Mouse (Mus musculus) yolk sac, embryonic 10.5 days (tissue): Measurements from ENCODE around the gene Rasa3.

ENCODE experiments used
- DNase-seq: peaks from one replicate; pipeline ENCODE4 v3.0.0-alpha.2; 2017; ENCODE audit warnings: low spot score

The Rasa3 gene

DNA sequence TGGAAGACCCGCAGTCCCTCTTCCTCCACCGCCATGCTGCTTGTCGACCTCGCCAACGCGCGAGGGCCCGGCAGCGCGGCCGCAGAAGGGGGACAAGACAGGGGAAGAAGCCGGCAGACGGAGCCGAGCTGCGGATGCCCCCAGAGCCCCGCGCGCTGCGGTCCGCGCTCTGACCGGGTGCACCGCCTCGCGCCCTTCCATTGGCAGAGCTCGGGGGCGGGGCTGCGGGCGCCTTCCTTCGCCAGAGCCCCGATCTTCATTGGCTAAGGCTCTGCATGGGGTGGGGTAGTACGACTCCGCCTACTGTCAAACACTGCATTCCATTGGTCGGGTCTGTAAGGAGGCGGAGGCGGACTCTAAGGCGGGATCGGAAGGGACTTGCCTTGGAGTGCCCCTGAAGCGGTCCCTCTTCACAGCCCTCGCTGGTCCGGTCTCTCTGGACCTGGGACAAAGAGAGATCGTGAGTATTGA lies at the start of gene Rasa3:
Rasa3 (minus strand) TSS at position 191 of the 471 bp plus-strand sequence.
- DNase-seq = peak; percentile 94

DNA sequence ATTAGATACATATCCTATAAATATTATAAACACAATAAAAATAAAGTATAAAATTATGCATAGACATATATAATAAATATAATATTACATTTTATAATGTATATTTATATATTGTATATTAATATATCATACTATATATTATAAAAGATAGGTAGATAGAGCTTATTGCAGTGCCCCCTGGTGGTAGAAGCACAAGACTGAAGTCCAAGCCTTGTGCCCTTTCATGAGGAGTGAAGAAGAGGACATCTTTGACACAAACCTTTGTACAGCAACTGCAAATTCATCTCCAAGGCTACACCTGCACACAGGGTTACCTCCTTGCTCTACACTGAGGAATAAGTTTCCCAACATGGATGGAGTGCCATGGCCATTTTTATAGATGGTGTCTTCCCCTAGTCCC lies 48.3 kb upstream of the Rasa3 start:
- DNase-seq = no peak

DNA sequence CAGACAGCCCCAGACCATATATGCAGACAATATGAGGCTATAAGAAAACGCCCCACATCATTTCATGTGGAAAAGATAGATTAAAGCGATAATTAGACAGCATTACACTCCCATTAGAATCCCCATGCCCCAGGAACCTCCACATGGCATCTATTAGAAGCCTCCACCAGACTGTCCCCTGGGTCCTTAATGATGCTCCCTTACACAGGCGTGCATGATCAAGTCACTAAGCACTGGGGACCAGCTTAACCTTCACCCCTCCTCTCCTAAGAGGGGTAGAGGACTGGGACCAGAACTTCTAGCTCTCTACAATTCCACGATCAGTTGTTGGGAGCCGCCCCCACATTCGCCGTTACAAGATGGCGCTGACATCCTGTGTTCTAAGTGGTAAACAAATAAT lies 41.6 kb upstream of the Rasa3 start:
- DNase-seq = no peak

DNA sequence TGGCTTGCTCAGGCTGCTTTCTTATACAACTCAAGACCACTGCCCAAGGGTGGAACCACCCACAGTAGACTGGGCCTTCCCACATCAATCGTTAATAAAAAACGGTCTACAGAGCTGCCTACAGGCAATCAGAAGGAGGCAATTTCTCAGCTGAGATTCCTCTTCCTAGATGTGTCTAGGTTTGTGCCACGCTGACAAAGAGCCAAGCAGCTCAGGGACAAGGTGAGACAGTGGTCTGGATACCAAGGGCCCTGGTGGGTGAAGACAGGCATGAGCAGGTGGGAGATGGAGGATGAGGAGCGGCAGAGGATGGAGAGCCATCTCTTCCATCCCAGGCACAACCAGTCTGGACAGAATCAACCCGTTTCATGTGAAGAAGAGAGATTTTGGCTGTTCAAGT lies 31.1 kb upstream of the Rasa3 start:
- DNase-seq = no peak

DNA sequence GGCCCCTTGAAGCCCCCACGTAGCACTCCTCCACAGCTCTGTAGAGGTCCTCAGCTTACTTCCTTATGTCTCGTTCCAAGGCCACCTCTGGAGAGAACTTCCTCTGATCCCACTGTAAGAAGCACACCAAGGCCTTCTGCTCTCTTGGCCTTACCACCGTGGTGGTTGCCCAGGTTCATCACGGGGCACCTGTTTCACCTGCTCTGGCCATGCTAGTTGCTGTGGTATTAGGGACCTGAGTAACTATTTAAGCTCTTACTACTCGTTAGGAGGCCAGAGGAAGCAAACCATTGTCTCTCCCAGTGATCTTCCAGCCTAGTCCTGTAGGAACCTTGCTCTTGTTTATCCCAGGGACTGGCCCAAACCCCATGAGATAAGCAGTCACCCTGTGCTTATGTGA lies 29.5 kb upstream of the Rasa3 start:
- DNase-seq = no peak

DNA sequence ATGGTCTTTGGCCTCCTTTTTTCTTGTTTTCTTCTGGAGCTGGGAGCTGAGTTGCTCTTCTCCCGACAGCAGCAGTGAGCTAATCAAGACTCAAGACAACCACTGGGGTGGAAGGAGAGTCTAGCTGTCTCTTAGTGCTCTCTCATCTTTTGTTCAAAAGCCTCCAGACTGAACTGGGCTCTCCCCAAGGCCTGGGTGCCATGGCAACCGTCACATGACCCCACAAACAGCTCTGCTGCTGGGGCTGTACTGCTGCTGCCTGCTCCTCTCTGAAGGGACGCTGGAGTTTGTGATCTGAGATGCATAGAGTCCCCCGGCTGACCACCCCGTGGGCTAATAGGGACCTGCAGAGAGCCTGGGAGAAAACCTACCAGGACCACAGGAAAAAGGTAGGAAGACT lies 28.3 kb upstream of the Rasa3 start, which contains the start of gene Cfap97d2:
Cfap97d2 (plus strand) TSS at position 222 of the 400 bp plus-strand sequence.
- DNase-seq = peak; percentile 30

DNA sequence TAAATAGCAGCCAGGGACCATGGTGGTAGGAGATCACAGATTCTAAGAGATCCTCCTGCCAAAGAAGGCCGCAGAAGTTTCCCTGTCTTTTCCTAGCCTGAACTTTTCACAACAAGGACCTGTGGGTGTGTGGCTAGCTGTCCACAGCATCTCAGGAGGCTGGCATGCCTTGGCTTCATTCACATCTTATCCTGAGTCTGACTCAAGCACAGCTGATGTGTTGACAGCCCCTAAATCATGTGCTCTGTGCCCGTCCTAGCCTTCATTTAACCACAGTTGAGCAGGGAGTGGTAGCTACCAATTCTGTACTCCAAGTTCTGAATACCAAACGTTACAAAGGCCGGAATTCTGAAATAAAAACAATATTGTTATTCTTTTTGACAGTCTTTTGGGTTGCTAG lies 26.9 kb upstream of the Rasa3 start:
- DNase-seq = no peak

DNA sequence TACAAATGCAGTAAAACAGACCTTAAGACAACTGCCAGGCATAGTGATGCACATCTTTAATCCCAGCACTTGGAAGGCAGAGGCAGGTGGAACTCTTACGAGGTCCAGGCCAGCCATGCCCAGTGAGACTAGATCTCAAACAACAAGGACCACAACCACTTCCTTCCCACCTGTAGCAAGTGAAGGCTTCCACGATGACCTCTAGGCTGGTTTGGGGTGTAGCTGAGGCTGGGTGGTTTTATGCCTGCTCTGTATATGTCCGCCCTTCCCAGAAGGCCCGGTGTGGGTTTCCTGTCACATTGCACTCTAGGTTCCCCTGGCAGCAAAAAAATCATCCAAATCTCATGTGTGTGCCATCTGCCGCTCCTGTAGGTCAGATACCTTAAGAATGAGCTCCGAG lies 26.4 kb upstream of the Rasa3 start:
- DNase-seq = no peak

DNA sequence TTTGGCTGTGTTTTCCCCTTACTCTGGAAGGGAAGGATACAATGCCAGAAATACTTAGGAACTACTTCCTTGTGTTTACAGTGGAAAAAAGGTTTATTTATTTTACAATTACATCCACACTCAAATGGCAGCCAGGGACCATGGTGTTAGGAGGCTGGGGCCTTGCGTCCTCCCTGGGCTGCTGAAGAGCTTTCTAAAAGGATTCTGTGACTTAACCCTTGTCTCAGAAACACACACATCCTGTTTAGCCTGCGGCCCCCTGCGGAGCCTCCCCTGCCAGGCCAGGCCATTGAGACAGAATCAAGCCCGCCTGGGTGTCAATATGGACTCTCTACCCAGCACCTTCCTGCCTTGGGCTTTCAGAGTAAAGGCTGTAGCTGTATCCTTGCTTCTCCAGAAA lies 25.4 kb upstream of the Rasa3 start:
- no peak for DNase-seq

DNA sequence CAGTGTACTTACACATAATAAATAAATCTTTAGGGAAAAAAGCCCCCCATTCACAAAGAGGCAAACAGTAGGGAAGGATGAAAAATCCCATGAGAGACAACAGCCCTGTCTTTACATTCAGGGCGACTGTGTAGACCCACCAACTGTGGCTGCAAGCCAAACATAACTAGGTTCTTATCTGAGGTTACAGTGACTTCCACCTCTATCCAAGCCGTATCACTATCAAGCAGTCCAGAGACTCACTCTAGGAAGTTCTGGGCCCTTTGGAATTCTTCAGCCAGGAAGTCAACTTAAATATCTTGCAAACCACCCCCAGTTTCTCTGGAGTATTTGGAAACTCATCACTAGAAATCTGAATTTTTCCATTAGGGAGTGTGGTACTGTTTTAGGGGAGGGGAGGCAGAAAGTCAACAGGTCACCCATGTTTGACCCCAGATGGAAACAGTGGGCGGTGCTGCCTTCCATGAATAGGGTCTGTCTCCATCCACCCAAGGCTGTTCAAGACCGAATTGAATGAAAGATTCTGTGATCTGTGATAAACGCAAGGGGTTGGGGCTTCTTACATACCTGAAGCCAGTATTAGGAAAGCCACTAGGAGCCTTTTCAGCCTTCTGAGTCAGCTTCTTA lies 22.0 kb upstream of the Rasa3 start:
- no peak for DNase-seq

DNA sequence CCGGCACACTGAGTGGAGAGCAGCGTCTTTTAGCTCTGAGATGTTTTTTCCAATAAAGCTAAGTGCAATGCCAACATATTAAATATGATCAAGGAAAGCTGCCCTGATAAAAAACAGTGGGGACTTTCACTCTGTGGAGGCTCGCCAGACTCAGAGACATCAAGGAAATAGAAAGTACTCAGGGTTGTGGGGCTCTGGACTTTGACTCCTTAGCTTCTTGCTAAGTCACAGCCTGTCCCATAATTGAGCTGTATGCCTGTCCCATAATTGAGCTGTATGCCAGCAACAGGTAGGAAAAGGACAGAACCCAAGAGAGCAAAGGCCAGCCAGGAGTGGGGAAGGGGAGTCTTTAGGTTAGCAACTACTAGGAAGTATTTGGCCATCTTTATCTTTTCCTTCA lies 20.9 kb upstream of the Rasa3 start:
- DNase-seq = no peak

DNA sequence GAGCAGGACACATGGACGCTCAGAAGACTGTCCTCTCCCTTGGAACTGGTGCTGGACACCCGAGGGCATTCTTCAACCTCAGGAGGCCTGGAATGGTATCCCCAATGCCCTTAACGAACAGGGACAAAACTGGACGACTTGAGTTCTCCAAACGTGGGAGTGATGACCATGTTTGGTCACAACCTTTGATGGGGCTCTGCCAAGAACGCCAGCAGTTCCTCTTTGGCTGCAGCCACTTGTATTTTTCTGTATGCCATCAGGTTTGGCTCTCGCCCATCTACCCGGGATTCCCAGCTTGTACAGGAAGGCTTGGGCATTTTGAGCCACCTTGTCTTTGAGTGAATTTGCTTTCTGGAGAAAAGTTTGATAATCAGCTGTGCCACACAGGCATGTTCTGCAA lies 20.3 kb upstream of the Rasa3 start:
- DNase-seq = no peak

DNA sequence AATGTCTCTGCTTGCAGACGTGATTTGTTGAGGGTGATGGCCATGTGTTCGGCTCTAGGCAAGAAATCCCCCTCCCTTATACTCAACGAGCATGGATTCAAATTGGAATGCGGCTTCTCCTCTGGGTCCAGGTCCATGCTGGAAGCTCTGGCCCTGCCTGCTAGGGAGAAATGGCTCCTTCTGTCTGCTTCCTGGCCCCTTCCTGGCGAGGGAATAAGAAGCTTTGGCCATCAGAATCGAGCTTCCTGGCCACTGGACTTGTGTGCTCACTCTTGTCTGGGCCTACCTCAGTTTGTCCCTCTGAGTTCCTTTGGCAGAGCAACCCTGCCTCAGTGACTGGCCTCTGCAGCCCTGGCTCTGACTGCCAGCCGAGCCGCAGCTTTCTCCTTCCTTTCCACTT lies 19.8 kb upstream of the Rasa3 start:
- no peak for DNase-seq

DNA sequence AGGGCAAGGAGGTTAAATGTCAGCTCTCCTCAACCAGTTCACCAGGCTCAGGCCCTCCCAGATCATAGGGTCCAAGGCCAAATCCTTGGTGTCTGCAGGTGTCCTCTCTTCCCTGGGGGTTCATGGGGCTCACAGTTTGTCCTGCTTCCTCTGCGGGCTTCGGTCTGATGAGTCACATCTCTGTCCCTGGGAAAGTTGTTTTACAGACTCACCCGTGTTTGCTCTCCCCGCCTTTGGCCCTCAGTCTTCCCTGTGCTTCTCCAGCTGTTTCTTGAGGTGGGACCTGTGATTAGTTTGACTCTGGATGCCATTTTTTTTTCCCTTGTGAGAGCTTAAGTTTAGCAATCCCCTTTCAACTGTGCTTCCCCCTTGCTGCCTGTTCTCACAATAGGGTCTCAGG lies 18.8 kb upstream of the Rasa3 start:
- no peak for DNase-seq

DNA sequence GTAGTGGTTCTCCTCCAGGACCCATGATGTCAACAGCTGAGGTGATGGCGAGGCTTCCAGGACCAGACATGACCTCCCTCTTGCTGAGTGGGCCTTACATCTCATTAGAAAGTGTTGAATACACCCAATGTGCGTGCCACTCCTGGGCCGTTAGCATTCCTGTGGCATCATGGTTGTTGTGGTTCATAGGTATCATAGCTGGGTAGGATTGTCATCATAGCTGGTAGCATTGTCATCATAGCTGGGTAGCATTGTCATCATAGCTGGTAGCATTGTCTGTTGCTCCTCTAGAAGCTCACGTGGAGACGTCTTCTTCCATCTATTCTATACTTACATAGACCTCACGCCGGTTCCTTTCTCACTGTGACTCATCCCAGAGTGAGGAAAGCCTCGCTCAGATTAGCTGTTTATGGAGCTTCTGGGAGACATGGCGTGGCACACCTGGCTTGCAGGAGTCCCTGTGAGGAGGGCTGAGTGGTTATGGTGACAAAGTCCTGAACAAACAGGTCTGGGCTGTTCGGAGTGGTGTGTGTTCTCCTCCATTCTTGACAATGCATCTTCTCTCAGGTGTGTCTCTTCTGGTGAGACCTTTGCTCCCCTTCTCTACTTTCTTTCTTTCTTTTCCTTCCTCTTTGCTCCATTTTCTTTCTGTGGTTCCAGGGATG lies 17.9 kb upstream of the Rasa3 start:
- DNase-seq = no peak

DNA sequence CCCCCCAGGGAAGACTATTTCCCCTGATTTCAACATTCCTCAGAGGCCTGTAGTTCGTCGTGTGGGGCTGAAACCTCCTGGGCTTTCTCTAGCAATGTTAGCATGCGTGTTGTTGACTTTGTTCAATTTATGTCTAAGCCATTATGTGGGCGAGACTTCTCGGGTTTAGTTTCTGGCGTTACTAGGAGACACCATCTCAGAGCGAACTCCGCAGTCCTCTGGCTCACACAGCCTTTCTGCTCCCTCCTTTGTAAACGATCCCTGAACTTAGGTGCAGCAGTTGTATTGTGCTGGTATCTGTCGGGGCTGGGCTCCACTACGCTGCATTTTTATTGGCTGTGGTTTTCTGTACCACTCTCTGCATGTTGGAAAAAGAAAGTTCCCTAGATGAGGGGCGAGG lies 17.3 kb upstream of the Rasa3 start:
- DNase-seq = no peak

DNA sequence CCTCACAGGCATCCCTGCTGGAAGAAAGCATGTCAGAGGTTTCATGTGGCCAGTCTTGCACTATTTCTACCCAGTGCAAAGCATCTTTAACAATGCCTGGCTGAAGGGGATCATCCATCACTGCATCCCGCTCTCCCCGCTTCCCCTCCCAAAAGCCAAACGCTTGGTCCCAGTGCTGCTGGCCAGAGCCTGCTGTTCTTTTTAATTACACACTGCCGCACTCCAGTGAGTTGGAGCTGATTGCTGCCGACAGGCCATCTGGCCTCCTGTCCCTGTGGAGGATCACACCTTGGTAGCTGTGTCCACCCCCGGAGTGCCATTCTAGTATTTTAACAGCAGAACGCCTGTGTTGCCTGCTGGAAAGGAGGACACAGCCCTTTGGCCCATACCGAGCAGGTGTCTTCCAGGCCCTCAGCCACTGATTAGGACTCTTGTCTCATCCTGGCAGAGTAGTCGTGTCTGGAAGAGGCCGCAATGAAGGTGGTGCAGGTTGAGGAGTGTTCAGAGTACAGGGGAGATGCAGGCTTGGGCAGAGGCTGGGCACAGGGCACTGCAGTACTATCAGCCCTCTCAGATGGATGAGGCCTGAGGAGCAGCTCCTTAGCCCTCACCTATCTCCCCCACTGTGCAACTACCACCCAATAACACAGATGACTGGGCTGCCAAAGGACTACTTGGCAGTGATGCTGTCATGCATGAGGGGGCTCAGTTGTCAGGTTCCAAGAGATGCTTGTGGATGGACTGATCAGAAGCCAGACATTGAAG lies 15.1 kb upstream of the Rasa3 start:
- DNase-seq = no peak

DNA sequence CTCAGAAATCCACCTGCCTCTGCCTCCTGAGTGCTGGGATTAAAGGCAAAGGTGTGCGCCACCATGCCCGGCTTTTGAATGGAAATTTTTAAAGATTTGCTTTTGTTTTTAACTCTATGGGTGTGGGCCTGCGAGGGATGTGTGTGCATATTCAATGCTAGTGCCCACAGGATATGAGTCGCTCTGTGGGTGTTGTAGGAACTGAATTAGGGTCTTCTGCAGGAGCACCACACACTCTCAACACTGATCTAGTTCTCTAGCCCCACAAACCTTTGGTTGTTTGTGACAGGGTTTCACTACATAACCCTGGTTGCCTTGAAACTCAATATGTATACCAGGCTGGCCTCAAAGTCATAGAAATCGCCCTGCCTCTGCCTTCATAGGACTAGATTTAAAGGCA lies 11.9 kb upstream of the Rasa3 start:
- no peak for DNase-seq

DNA sequence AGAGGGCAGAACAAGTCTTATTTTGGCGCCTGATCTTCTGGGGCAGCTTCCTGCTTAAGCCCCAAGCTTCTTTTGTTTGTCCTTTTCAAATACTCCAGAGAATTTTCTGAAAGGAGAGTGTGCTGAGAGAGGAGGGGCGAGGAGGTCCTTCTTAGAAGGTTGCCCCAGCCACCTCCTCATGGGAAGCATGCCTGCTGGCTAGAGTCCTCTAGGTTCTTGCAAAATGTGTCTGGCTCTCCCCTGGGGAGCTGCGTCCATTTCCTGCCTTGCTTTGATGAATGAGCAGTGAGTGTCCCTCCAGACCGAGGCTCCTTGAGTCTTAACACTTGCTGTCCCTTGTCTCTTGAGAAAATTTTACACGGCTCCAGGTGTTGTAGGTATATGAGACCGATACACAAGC lies 11.1 kb upstream of the Rasa3 start:
- no peak for DNase-seq

DNA sequence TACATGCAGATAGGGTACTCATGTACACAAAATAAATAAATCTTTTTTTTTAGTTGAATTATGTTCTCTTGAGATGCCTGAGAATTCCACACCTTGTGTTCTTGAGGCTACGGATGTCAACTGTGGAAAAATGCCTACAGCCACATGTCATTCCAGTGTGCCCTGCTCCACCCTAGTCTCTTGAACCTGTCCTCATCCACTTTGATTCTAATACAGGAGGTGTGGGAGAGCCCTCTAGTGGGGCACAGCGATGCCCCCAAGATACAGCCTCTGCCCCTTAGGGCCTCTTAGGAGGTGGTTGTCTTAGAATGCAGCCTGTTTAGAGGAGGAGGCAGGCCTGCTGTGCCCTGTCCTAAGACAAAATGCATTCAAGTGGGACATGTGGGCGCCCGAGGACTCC lies 10.5 kb upstream of the Rasa3 start:
- no peak for DNase-seq

DNA sequence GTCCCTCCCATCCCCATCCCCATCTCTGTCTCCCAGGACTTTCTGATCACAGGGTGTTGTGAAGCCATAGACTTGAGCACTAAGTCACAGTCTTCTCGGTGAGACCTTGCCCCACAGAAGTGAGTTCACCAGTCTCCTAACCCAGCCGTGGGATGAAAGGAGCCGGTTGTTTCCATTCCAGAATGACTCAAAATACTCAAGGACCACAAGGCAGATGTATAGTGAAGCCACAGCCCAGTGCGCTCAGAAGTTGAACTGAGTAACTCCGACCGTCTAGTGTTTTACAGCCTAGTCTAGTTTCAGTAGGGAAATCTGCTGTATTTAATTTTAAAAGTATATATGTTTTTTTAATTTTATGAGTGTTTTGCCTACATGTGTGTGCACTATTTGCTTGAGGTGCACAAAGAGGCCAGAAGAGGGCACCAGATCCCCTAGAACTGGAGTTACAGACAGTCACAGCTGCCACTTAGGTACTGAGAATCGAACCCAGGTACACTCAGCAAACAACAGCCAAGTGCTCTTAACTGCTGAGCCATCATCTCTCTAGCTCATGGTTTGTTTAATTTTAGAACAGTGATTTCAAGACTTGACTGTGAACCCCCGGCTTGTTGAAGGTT lies 9.8 kb upstream of the Rasa3 start:
- DNase-seq = no peak

DNA sequence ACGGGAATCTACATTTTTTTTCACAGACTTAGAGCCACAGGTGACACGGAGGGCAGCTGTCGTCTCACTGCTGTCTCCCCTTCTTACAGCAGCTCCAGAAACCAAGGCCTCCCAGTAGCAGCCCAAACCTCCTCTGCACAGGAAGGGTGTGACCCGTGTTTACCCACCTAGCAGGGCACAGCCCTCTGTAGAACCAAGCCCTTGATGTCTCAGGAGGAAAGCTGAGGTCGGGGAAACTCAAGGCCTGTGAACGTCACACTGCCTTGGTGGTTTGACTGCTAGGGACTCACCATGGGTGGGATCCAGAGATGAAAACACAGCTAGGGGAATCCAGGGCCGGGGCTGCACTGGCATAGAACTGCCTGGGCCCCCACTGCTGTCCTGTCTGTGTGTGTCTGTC lies 9.0 kb upstream of the Rasa3 start:
- DNase-seq = no peak
